Mouse (Mus musculus): ENCODE measurements around the gene Kcnt1.
"Not testable (repeated sequence)": the region's sequence is repeated elsewhere in the genome, so short reads cannot be mapped to it uniquely, and the experiment has no call there.

Kcnt1 gene

DNA sequence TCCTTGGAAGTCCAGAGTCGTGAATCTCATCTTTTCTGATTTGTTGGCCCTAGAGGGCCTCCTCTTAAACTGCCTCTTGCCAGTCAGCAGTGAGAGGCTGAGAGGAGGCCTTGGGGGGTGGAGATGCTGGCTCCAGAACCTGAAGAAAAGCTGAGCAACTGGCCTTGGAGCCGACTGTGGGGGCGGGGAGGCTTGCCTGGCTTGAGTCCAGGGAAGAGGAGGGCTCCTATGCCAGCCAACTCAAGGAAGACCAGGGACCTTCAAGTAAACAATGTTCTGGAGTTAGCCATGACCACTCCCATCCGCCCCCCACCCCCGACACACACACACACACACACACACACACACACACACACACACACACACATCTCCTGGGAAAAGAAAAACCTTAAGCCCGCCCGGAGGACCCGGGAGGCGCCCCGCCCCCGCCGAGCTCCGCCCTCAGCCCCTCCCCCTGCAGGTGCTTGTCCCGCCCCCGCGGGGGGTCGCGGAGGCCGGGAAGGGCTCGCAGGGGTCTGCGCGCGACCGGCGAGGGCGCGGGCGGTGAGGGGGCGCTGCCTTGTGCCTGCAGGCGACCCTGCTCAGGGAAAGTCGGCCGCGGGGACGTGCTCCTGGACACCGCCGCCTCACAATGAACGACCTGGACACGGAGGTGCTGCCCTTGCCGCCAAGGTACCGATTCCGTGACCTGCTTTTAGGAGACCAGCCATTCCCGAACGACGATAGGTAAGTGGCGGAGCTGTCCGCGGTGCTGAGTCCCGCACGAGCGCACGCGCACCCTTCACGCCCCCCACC lies at the start of gene Kcnt1:
Kcnt1 (plus strand) TSS at position 398 of the 795 bp plus-strand sequence.
- in situ Hi-C loops (cut with MboI; ENCODE audit: low sequenced_read_pairs), result no loop called here

DNA sequence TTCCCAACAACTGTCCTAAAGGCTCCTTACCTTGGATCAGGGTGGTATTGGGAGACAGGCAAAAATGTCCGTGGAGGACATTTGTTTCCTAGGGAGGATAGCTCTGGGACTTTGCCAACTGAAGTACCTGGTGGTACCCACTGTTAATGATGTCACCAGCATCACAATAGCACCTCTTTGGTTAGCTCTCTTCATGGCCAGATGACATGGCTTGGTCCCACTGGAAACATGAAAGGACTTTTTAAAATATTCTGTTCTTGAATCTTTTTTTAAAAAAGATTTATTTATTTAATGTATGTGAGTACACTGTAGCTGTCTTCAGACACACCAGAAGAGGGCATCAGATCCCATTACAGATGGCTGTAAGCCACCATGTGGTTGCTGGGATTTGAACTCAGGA lies 47.8 kb upstream of the Kcnt1 start, which contains the start of gene Glt6d1:
Glt6d1 (minus strand) TSS at position 101 of the 400 bp plus-strand sequence.
- in situ Hi-C loops (cut with MboI; ENCODE audit: low sequenced_read_pairs), result not testable (repeated sequence)

- in situ Hi-C loops (cut with MboI; ENCODE audit: low sequenced_read_pairs), result no loop called here
These were observed 40.7 kb upstream of the Kcnt1 start, which contains the start of gene Lcn9 for GRCm38 (mm10) chr2:25822806-25823205. TSS of gene Lcn9 (plus strand) at chr2:25823153.

DNA sequence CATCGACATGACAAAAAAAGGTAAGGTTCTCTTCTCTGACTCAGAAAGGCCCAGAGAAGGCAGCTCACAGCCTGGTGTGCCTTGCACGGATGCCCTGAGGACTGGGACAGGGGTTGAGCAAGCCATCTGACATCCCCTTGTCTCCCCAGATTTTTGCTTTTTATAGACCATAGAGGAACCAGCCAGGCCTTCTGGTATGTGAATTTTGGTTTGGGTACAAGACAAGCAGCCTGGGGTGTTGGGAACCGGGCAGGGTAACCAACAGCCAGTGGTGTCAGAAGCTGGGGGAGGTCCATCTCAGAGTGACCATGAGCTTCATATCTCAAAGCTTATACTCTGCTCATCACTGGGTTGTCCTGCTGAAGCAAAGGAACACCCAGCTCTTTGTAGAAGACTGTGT lies 38.8 kb upstream of the Kcnt1 start:
- in situ Hi-C loops (cut with MboI; ENCODE audit: low sequenced_read_pairs), result no loop called here

GRCm38 (mm10) chr2:25828344-25828947 lies 35.1 kb upstream of the Kcnt1 start:
- in situ Hi-C loops (cut with MboI; ENCODE audit: low sequenced_read_pairs), result no loop called here

- in situ Hi-C loops (cut with MboI; ENCODE audit: low sequenced_read_pairs), result no loop called here
These were observed 32.7 kb upstream of the Kcnt1 start for GRCm38 (mm10) chr2:25830786-25831185.

DNA sequence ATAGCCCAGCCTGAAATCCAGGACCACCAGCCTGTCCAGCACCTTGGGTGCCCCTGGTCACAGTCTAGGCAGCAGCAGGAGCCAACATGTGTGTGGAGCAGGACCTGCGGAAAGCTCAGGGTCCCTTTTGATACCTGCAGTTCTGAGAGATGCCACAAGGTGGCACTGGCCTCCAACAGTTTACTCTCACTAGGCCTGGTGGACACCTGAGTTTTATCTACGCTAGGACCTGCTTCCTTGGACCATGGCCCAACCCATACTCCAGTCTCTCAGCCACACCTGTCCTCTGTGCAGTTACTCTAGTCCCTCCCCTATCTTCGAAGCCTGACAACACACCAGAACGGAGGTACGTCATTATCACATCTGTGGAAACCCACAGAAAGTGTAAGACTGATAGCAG lies 27.2 kb upstream of the Kcnt1 start:
- in situ Hi-C loops (cut with MboI; ENCODE audit: low sequenced_read_pairs), result no loop called here

DNA sequence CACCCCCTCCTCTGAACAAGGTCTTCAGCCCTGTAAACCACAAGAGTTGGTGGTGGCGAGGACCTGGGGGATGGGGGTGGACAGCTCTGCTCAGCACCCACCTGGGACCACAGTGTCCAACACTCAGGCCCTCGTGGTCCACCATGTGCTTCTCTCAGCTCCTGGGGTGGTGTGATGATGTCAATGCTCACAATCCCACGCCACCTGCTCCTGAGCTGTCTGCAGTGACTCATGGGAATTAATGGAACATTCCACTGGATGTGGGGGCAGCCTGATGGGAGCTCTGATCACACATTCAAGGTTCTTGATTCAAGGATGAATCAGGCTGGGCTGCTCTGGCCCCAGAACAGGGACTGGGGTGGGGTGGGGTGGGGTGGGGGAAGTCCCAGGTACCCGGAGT lies 21.4 kb upstream of the Kcnt1 start:
- in situ Hi-C loops (cut with MboI; ENCODE audit: low sequenced_read_pairs), result no loop called here

DNA sequence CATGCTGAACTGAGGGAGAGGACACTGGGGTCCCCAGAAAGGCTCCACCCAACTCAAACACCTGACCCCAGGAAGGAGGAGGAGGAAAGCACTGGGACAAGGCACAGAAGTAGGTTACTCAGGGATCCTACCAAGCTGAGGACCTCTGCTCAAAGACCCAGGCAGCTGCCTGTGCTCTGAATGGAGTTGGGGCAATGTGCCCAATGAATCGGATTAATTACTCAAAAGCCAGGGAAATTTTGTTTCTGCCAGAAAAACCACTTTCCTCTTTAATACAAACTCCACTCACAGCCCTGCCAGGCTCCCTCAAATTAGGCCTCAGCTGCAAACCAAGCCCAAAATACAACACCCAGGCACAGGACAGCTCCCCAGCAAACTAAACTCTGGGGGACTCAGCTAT lies 20.8 kb upstream of the Kcnt1 start:
- in situ Hi-C loops (cut with MboI; ENCODE audit: low sequenced_read_pairs), result no loop called here

- in situ Hi-C loops (cut with MboI; ENCODE audit: low sequenced_read_pairs), result no loop called here
These were observed 19.4 kb upstream of the Kcnt1 start for GRCm38 (mm10) chr2:25844097-25844496.

DNA sequence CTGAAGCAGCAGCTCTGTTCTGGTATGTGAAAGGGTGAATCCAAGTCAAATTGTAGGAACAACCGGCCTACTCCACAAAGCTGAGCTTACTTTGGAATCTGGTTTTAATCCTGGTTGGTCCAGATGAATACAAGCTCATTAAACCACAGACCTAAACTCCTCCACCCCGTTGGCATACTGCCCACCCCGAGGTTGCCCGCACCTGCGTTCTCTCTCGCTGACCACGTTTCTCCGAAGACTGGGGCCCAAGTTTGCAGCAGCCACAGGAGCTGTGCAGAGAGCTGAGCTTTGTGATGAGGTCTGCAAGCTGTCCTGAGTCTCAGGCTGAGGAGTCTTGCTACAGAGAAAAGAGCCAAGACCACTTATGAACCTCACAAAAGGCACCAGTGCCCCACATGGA lies 17.0 kb upstream of the Kcnt1 start:
- in situ Hi-C loops (cut with MboI; ENCODE audit: low sequenced_read_pairs), result no loop called here

GRCm38 (mm10) chr2:25847226-25847625 lies 16.3 kb upstream of the Kcnt1 start, which contains the start of gene Sohlh1:
TSS of gene Sohlh1 (minus strand) at chr2:25847248.
- in situ Hi-C loops (cut with MboI; ENCODE audit: low sequenced_read_pairs), result no loop called here

GRCm38 (mm10) chr2:25850330-25850729 lies 13.2 kb upstream of the Kcnt1 start:
- in situ Hi-C loops (cut with MboI; ENCODE audit: low sequenced_read_pairs), result no loop called here

GRCm38 (mm10) chr2:25852626-25853025 lies 10.9 kb upstream of the Kcnt1 start:
- in situ Hi-C loops (cut with MboI; ENCODE audit: low sequenced_read_pairs), result no loop called here

GRCm38 (mm10) chr2:25853998-25854397 lies 9.5 kb upstream of the Kcnt1 start:
- in situ Hi-C loops (cut with MboI; ENCODE audit: low sequenced_read_pairs), result no loop called here

GRCm38 (mm10) chr2:25859891-25860290 lies 3.6 kb upstream of the Kcnt1 start:
- in situ Hi-C loops (cut with MboI; ENCODE audit: low sequenced_read_pairs), result no loop called here

GRCm38 (mm10) chr2:25862038-25862437 lies 1.5 kb upstream of the Kcnt1 start:
- in situ Hi-C loops (cut with MboI; ENCODE audit: low sequenced_read_pairs), result no loop called here

DNA sequence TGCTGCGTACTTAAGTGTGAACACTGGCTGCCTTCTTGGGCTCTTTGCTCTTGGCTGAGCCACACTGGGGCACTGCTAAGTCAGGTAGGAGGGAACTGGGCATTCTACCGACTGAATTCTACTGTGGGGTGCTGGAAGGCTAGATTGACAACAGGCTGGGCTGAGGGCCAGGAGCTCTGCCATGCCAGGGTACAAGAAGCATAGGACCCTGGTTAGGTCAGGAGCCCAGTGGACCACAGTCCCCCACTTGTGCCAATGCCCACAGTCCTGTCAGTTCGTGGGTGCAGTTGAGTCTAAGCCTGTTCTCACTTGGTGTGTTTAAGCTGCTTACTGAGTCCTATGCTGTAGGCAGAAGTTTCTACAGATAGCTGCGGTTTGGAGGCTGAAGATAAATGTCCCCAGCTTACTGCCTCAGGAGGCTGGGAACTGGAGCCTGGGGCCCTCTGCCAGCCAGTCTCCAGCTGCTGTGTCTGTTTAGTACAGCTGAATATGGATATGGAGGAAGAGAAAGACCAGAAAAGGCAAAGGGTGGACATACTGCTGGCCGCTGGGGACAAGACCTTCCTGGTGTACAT lies 751 bp upstream of the Kcnt1 start:
- in situ Hi-C loops (cut with MboI; ENCODE audit: low sequenced_read_pairs), result no loop called here

GRCm38 (mm10) chr2:25864230-25864629 lies 696 bp downstream of the Kcnt1 start:
- in situ Hi-C loops (cut with MboI; ENCODE audit: low sequenced_read_pairs), result no loop called here

DNA sequence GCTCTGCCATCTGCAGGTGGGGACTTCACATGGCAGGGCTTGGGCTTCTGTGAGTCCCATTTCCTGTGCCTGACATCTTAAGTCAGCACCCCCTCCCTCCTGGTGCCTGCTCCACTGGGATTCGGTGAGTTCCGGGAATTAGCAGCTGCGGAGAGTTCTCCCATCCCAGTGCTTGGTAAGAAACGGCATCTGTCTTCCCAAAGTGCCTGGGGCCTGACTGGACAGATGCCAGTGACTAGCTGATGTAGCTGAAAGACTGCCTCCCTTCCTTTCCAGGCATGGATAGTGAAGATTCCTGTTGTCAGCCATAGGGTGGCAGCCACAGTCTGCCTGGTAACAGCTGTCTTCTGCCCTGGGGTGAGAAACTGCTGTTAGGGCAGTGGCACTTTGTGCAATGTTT lies 1.9 kb downstream of the Kcnt1 start:
- in situ Hi-C loops (cut with MboI; ENCODE audit: low sequenced_read_pairs), result no loop called here

- in situ Hi-C loops (cut with MboI; ENCODE audit: low sequenced_read_pairs), result no loop called here
These were observed 3.1 kb downstream of the Kcnt1 start for GRCm38 (mm10) chr2:25866656-25867055.

- in situ Hi-C loops (cut with MboI; ENCODE audit: low sequenced_read_pairs), result no loop called here
These were observed 13.8 kb downstream of the Kcnt1 start for GRCm38 (mm10) chr2:25877250-25877735.
